Mouse (Mus musculus) lung, adult 18-20 months (tissue): ENCODE measurements around the gene Crb3.

ENCODE experiments used
- DNase-seq, 2 experiments: peaks; one replicate each; pipeline ENCODE4 v3.0.0; 2022; ENCODE audit warnings: mixed read lengths in 2 of 2

Gene Crb3

GRCm38 (mm10) chr17:57062548-57062947 is 3.6 kb downstream of the Crb3 start:
- DNase-seq, result peak in 1 of 2 experiments; percentile 24

GRCm38 (mm10) chr17:57063031-57063430 is 4.1 kb downstream of the Crb3 start:
- DNase-seq, result peak; percentile 56 to 72

- DNase-seq, result no peak
These were observed 8.0 kb downstream of the Crb3 start for GRCm38 (mm10) chr17:57066908-57067307.

DNA sequence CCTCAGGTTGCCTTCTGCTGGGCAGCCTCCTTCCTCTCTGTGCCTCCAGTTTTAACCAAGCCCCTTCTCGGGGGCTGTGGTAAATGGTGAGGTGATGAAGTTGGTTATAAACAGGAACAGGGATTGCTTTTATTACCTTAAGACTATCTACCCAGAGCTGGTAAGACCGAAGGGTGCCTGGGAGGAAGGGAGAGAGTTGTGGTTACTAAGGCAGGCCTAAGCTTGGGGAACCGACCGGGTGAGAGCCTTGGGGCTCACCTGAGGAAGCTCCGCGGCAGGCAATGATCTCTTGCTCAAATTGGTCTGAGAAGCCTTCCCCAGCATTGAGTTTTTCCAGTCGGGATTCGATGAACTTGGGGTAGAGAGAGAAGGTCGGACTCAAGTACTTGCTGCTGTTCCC is 11.4 kb downstream of the Crb3 start:
- DNase-seq, result no peak

DNA sequence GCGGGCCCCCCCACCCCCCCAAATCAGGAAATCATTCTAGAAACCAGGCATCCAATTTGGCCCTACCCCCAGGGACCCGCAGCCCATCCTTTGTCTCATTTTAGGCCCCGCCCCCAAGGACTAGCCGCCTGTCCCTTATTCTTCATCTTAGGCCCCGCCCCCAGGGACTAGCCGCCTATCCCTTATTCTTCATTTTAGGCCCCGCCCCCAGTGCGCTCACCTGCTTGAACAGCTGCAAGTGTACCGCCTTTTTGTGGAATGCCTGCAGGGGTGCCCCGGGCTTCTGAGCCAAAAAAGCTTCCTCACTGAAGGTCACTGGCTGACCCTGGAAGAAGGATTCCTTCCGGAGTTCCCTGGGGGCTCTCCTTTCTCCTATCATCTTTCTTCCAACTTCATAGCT is 11.8 kb downstream of the Crb3 start:
- peak; percentile 59 to 76 for DNase-seq

DNA sequence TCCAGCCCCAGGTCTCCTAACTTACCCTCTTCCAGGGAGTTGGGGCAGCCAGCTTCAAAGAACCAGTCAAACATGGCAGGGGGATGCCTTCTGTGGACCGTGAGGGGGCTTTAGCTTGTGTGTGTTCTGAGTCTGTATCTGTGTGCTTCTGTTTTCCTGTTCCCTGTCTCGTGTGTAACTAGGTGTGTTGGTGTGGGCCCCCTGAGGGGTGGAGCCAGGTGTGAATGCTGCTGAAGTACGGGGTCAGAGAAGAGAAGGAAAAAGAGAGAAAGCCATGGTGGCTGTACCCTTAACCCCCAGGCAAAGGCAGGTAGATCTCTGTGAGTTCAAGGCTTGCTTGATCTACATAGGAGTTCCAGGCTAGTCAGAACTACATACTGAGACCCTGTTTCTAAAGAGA is 18.0 kb downstream of the Crb3 start:
- no peak for DNase-seq

DNA sequence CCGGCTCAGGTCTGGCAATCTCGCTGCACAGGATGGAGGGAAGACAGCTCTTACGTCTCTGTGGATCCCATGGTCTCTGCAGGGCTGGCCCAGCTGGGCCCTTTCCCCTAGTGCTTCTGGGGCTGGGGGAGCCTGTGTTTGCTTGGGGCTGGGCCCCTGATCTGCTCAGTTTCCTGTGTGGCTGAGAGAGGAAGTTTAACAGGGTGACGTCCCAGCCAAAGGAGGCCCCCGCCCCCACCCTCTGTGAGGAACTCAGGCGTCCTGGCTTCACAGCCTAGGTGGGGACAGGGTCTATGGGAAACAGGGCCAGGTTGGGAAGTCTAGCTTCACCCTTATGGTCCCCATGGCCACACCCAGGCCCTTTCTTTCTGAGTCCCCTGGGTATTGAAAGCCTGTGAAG is 19.4 kb downstream of the Crb3 start, which contains the start of gene Dennd1c:
Dennd1c (minus strand) TSS at position 179 of the 400 bp plus-strand sequence.
- DNase-seq, result peak; percentile 18 to 32

DNA sequence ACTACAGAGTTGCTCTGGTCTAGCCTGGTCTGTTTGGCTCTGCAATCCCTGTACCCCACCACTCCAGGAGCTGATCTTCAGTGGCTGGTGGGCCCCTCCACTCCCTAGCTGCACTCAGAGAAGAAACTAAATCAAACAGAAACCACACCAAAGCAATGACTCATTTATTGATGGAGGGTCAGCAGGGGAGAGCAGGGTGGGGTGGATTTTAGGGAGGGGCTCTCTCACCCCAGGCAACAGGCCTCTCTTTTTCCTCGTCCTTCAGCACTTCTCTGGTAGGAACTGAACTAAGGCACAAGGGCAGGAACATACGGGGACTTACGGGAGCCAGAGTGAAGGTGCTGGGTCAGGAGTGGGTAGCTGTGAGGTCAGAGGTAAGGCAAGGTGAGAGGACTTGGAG is 21.0 kb downstream of the Crb3 start:
- no peak for DNase-seq

GRCm38 (mm10) chr17:57081234-57081842 is 22.4 kb downstream of the Crb3 start:
- no peak for DNase-seq

DNA sequence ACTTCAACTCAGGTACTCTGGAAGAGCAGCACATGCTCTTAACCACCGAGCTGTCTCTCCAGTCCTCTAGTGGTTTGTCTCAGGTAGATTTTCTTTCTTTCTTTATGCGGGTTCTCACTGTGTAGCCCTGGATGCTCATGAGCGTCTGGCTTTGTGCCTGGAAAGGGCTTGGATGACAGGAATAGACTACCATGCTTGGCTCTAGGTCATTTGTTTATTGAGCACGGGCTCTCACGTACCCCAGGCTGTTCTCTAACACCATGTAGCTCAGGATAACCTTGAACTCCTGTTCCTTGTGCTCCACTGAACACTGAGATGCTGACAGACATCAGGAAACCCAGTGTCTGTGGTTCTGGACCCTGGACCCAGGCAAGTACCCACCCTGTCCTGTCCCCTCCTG is 23.6 kb downstream of the Crb3 start:
- no peak for DNase-seq

- DNase-seq, result no peak
These were observed 27.3 kb downstream of the Crb3 start for GRCm38 (mm10) chr17:57085970-57086757.

DNA sequence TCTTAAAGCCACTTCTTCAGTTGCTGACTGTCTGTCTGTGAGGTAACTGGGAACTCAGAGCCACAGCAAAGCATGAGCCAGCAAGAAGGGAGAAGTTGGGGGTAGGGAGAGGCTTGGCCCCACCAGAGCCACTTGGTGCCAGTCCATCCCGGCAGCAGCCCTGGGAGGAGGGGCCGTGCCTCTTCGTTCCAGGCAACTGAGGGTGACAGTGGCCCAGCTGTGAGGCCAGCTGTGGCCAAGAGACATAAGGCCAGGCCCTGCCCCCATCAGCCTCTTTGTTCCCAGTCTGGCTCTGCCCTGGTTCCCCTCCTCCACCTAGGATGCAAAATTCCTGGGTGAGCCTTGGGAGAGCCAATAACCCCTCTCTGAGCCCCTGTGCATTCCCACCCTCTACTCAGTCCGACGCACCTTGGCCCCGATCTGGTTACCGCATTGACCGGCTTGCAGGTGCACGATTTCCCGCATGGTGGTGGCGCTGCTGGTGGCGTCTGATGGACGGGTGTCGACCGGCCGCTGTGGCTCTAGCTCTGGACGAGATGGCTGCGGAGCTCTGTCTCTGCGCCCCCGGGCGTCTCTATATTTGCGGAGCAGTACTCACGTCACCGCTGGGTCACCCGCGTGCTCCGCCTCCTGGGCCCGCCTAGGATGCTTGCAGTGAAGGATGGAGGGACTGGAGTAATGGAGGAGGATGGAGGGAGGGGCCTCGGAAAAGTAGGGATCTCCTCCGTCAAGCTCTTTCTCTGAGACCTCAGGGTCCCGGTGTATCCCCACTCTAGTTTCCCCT is 28.3 kb downstream of the Crb3 start, which contains the start of gene Tubb4a:
Tubb4a (minus strand) TSS at position 734 of the 784 bp plus-strand sequence.
- DNase-seq, result peak in 1 of 2 experiments; percentile 27

- DNase-seq, result no peak
These were observed 35.3 kb downstream of the Crb3 start for GRCm38 (mm10) chr17:57094222-57094621.

GRCm38 (mm10) chr17:57095855-57096622 is 37.1 kb downstream of the Crb3 start:
- DNase-seq, result peak; percentile 85 to 90

DNA sequence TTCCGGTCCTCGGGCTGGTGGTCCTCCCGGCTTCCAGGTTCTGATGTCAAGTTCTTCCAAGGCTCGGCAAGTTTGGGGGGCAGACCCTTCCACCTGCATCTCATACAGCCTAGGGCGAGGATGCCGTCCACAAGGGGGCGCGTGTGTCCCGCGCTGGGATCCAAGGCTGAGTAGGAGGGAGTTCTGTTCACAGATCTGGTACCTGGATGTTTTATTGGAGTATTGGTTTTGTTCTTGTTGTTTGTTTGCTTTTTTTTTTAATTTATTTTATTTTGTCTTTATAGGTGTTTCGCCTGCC is 37.7 kb downstream of the Crb3 start:
- DNase-seq, result peak; percentile 79 to 81

DNA sequence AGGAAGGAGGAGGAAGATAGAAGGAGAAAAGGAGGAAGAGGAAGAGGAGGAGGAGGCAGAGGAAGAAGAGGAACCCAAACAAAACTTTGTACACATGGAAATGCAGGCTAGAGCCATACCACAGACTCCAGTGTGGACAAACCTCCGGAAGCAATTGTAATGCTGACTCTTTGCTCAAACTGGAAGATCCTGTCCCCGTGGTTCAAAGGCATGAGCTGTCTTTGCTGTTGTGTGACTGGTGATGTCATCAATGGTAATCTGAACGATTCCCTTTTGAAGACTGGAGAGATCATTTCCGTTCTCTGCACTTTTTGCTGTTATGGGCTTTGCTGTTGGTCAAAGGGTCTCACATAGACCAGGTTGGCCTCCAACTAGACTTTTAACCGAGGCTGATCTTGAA is 39.4 kb downstream of the Crb3 start:
- DNase-seq, result no peak

GRCm38 (mm10) chr17:57099629-57100325 is 40.9 kb downstream of the Crb3 start:
- no peak for DNase-seq

- no peak for DNase-seq
These were observed 43.4 kb downstream of the Crb3 start for GRCm38 (mm10) chr17:57102276-57102675.

- no peak for DNase-seq
These were observed 45.6 kb downstream of the Crb3 start for GRCm38 (mm10) chr17:57104496-57104895.

DNA sequence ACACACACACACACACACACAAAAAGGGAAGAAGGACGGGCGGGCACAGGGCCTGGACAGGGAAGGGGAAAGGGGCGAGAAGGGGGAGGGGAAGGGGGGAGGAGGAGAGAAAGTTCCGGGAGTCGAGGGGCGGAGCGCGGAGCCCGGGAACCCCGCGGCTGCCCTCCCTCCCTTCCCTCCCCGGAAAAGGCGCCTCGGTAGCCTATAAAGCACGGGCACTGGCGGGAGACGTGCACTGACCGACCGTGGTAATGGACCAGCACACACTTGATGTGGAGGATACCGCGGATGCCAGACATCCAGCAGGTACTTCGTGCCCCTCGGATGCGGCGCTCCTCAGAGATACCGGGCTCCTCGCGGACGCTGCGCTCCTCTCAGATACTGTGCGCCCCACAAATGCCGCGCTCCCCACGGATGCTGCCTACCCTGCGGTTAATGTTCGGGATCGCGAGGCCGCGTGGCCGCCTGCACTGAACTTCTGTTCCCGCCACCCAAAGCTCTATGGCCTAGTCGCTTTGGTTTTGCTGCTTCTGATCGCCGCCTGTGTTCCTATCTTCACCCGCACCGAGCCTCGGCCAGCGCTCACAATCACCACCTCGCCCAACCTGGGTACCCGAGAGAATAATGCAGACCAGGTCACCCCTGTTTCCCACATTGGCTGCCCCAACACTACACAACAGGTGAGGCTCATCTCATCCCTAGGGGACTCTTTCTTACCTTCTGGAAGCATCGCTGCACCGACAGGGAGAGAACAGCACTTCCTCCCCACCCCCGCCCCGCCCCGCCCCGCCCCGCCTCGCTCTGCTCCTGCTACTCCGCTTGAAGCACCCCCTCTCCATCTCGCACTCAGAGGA is 46.5 kb downstream of the Crb3 start, which contains the start of gene Tnfsf9:
Tnfsf9 (plus strand) TSS at position 145 of the 854 bp plus-strand sequence.
- DNase-seq, result peak; percentile 32 to 34

- no peak for DNase-seq
These were observed 47.1 kb downstream of the Crb3 start for GRCm38 (mm10) chr17:57106035-57106368.
